In genomic region chr6:126483264-126483867, GRCm38 (mm10) we compare ENCODE assay signal across 15 mouse cellular contexts. TPM values are rescaled to one million over a fixed set of nuclear protein-coding genes. Genes with fewer than 3 reads are reported as not detected.
DNase-seq lines count a peak whose midpoint lies in the region; ATAC-seq and TF ChIP-seq lines count a peak whose summit lies in the region.
"Had no signal": no experiment of that assay in that cellular context is flagged by ENCODE, and none has a peak within 500 bp of the region (broad histone marks: within the 10 kb centered on the region; RNA-seq: fewer than 3 reads in every experiment).

No protein-coding gene starts in this region.

- H3K9me3 ChIP-seq in hindbrain, embryonic 11.5 days (ENCODE audit: control insufficient read depth, low read length) = no peaks in the 10 kb centered on the region
- no peaks in the 10 kb centered on the region for H3K9me3 ChIP-seq in hindbrain, embryonic 10.5 days
- H3K9me3 ChIP-seq in limb, embryonic 10.5 days (replicated peaks) = no peaks in the 10 kb centered on the region
- no peaks in the 10 kb centered on the region for H3K9me3 ChIP-seq in forebrain, embryonic 11.5 days (ENCODE audit: control insufficient read depth, low read length)
- H3K9me3 ChIP-seq: embryonic facial prominence, embryonic 15.5 days; forebrain, embryonic 13.5 days had no signal

- no peak overlapping the region for H3K27ac ChIP-seq in hindbrain, embryonic 11.5 days (ENCODE audit: low read depth, low read length)
- no peak overlapping the region for H3K27ac ChIP-seq in hindbrain, embryonic 10.5 days
- H3K27ac ChIP-seq in limb, embryonic 10.5 days = no peak overlapping the region
- H3K27ac ChIP-seq in forebrain, embryonic 11.5 days (ENCODE audit: low read depth, low read length) = no peak overlapping the region
- H3K27ac ChIP-seq: embryonic facial prominence, embryonic 15.5 days; forebrain, embryonic 13.5 days; liver, embryonic 14.5 days had no signal

- no peaks in the 10 kb centered on the region for H3K36me3 ChIP-seq in hindbrain, embryonic 11.5 days (ENCODE audit: control insufficient read depth, insufficient read depth, low read length)
- H3K36me3 ChIP-seq in hindbrain, embryonic 10.5 days = no peaks in the 10 kb centered on the region
- H3K36me3 ChIP-seq in C2C12 (ENCODE audit: control insufficient read depth, insufficient read depth) = no peaks in the 10 kb centered on the region
- no peaks in the 10 kb centered on the region for H3K36me3 ChIP-seq in limb, embryonic 10.5 days
- no peaks in the 10 kb centered on the region for H3K36me3 ChIP-seq in forebrain, embryonic 11.5 days (ENCODE audit: control insufficient read depth, insufficient read depth, low read length)
- H3K36me3 ChIP-seq: embryonic facial prominence, embryonic 15.5 days had no signal

- H3K27me3 ChIP-seq in hindbrain, embryonic 11.5 days (ENCODE audit: control insufficient read depth, insufficient read depth, low read length) = no peaks in the 10 kb centered on the region
- 0 out of 2 replicates have a peak, but pooled peaks cover under 1% of the 10 kb centered on the region for H3K27me3 ChIP-seq in hindbrain, embryonic 10.5 days (ENCODE audit: insufficient read depth, poor library complexity, severe bottlenecking)
- H3K27me3 ChIP-seq in C2C12 (ENCODE audit: control insufficient read depth, insufficient read depth, insufficient read length) = no peaks in the 10 kb centered on the region
- no peaks in the 10 kb centered on the region for H3K27me3 ChIP-seq in limb, embryonic 10.5 days (ENCODE audit: low read depth, poor library complexity, severe bottlenecking)
- H3K27me3 ChIP-seq in forebrain, embryonic 11.5 days (ENCODE audit: control insufficient read depth, insufficient read depth, low read length) = no peaks in the 10 kb centered on the region
- H3K27me3 ChIP-seq: embryonic facial prominence, embryonic 15.5 days; forebrain, embryonic 13.5 days; Patski had no signal

- no peak for TF ChIP-seq CTCF in C2C12 (IDR thresholded peaks at IDR 0.05; ENCODE audit: control insufficient read depth, insufficient read depth, insufficient read length)

- no peak overlapping the region for H3K4me2 ChIP-seq in hindbrain, embryonic 11.5 days (replicated peaks; ENCODE audit: low read depth, low read length)
- H3K4me2 ChIP-seq in forebrain, embryonic 11.5 days (ENCODE audit: low read depth, low read length, severe bottlenecking) = no peak overlapping the region
- H3K4me2 ChIP-seq: embryonic facial prominence, embryonic 15.5 days; forebrain, embryonic 13.5 days had no signal

- no peak overlapping the region for H3ac ChIP-seq in C2C12 (ENCODE audit: control insufficient read depth, insufficient read length, low read depth)

- no peaks in the 10 kb centered on the region for H3K79me3 ChIP-seq in C2C12 (ENCODE audit: low read depth)

- no peaks in the 10 kb centered on the region for H3K79me2 ChIP-seq in C2C12 (ENCODE audit: control insufficient read depth, insufficient read depth)

- 0 out of 2 replicates have a peak, but pooled peaks have one; percentile 35 for ATAC-seq in hindbrain, embryonic 11.5 days (ENCODE audit: low FRiP score)
- no peak for ATAC-seq in forebrain, embryonic 11.5 days (replicated peaks; ENCODE audit: low FRiP score)
- ATAC-seq: forebrain, embryonic 13.5 days; intestine, postnatal 0 days; Patski had no signal

- no peaks in the 10 kb centered on the region for H3K4me1 ChIP-seq in hindbrain, embryonic 11.5 days (replicated peaks; ENCODE audit: control insufficient read depth, insufficient read depth, low read length)
- H3K4me1 ChIP-seq in hindbrain, embryonic 10.5 days (replicated peaks) = peaks cover 11% of the 10 kb centered on the region; the same call in 1 of the 2 replicates
- peaks cover 21% of the 10 kb centered on the region for H3K4me1 ChIP-seq in limb, embryonic 10.5 days
- no peaks in the 10 kb centered on the region for H3K4me1 ChIP-seq in forebrain, embryonic 11.5 days (replicated peaks; ENCODE audit: control insufficient read depth, insufficient read depth, low read length)
- H3K4me1 ChIP-seq: embryonic facial prominence, embryonic 15.5 days; forebrain, embryonic 13.5 days had no signal

- DNase-seq in hindbrain, embryonic 11.5 days (ENCODE audit: low spot score) = no peak
- no peak for DNase-seq in hindbrain, embryonic 10.5 days (ENCODE audit: low spot score)
- peak; percentile 76 to 79 for DNase-seq in cerebellum, postnatal 10 days
- peak; percentile 23 for DNase-seq in limb, embryonic 10.5 days (ENCODE audit: low spot score)
- no peak for DNase-seq in urinary bladder, postnatal 4 days (ENCODE audit: low spot score in 2 of 2)
- no peak for DNase-seq in forebrain, embryonic 11.5 days (ENCODE audit: low spot score)
- DNase-seq in kidney, adult 9 months = no peak
- DNase-seq: kidney, postnatal 36 days; right cerebral cortex, adult 18-20 months had no signal

- WGBS in hindbrain, embryonic 11.5 days = 73% methylated on average over 11 of the region's 11 CpGs
- 85% methylated on average over 11 of the region's 11 CpGs for WGBS in hindbrain, embryonic 10.5 days
- WGBS in limb, embryonic 10.5 days = 57% methylated on average over 11 of the region's 11 CpGs
- WGBS in forebrain, embryonic 11.5 days = 84% methylated on average over 11 of the region's 11 CpGs

- H3K4me3 ChIP-seq in hindbrain, embryonic 11.5 days (ENCODE audit: low read depth, low read length) = no peak overlapping the region
- H3K4me3 ChIP-seq in hindbrain, embryonic 10.5 days = no peak overlapping the region
- no peak overlapping the region for H3K4me3 ChIP-seq in C2C12 (ENCODE audit: insufficient read depth, poor library complexity, severe bottlenecking)
- no peak overlapping the region for H3K4me3 ChIP-seq in limb, embryonic 10.5 days
- H3K4me3 ChIP-seq in forebrain, embryonic 11.5 days (ENCODE audit: low read depth, low read length) = no peak overlapping the region
- H3K4me3 ChIP-seq: embryonic facial prominence, embryonic 15.5 days; forebrain, embryonic 13.5 days had no signal

- H3K9ac ChIP-seq in hindbrain, embryonic 11.5 days (ENCODE audit: low read depth, low read length) = no peak overlapping the region
- no peak overlapping the region for H3K9ac ChIP-seq in forebrain, embryonic 11.5 days (ENCODE audit: low read length)
- H3K9ac ChIP-seq: embryonic facial prominence, embryonic 15.5 days; forebrain, embryonic 13.5 days; liver, embryonic 14.5 days had no signal

TF ChIP-seq in C2C12, 6 proteins besides CTCF, POLR2A, EP300 and RAD21:
- TF ChIP-seq CEBPB (IDR thresholded peaks at IDR 0.05; ENCODE audit: low read depth) (peak; percentile 60), MYOD1 (IDR thresholded peaks at IDR 0.05; ENCODE audit: control insufficient read depth, insufficient read length, low read depth) (peak; percentile 86), MAX (IDR thresholded peaks at IDR 0.05) (peak; percentile 39), MYOG (IDR thresholded peaks at IDR 0.05; ENCODE audit: control insufficient read depth, extremely low read depth, insufficient read length) (no peak), FOSL1 (IDR thresholded peaks at IDR 0.05; ENCODE audit: insufficient read depth, low read length, poor library complexity, severe bottlenecking) (peak; percentile 16), USF1 (IDR thresholded peaks at IDR 0.05; ENCODE audit: low read depth) (no peak)

RNA-seq across cellular contexts. Expression of gene Kcna5, which starts 51.8 kb away (rescaled TPM):
- polyA plus RNA-seq in hindbrain, embryonic 11.5 days (2014; fragmentation: Nextera tagmentation; extraction: Ambion mirVana) = 3.5 and 3.9 TPM in 2 replicates
- polyA plus RNA-seq in hindbrain, embryonic 10.5 days (2016; fragmentation: Nextera tagmentation; extraction: Ambion mirVana) = 2.9 and 3.7 TPM in 2 replicates
- polyA plus RNA-seq in C2C12 (2012; fragmentation: generic; extraction: Trizol) = not detected
- polyA plus RNA-seq in limb, embryonic 10.5 days (2016; fragmentation: Nextera tagmentation; extraction: Ambion mirVana) = 1.3 TPM in 2 replicates
- 1.3 and 1.8 TPM in 2 replicates for polyA plus RNA-seq in forebrain, embryonic 11.5 days (2014; fragmentation: Nextera tagmentation; extraction: Ambion mirVana)

Comparison
In these comparisons a context has a peak if more than half of its experiments do, and no peak if none do; other contexts are left out.
1. DNase-seq: peak in cerebellum, postnatal 10 days (2 of 2) and limb, embryonic 10.5 days (single experiment); none in hindbrain, embryonic 11.5 days (single experiment), hindbrain, embryonic 10.5 days (single experiment), urinary bladder, postnatal 4 days (0 of 2), forebrain, embryonic 11.5 days (single experiment) and kidney, adult 9 months (single experiment).